Mouse (Mus musculus): ENCODE results near the gene Acvr1b.

Gene Acvr1b

GRCm38 (mm10) chr15:101197497-101198179 is 23.8 kb downstream of the Acvr1b start:
- no peak for DNase-seq (ENCODE audit: low spot score in 2 of 2)

DNA sequence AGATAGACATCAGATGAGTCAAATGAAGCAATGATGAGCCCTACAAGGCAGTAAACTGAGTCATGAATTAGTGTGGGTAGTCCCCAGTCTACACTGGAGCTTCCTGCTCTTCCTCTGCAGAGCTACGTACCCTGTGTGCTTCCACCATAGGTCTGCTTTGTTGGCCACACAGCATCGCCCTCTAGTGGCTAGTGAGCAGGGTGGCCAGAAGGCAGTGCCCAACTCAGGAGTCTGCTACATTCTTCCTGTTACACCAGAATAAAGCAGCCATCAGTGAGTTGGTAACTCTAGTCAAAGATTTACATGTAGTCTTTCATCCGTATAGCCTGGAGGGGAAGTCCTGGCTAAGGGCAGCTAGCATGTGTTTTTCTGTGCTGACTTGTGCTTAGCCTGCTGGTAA is 24.4 kb downstream of the Acvr1b start:
- DNase-seq (ENCODE audit: low spot score in 2 of 2): peak; percentile 48 to 81

GRCm38 (mm10) chr15:101198850-101199249 is 25.0 kb downstream of the Acvr1b start:
- no peak for DNase-seq (ENCODE audit: low spot score in 2 of 2)

DNA sequence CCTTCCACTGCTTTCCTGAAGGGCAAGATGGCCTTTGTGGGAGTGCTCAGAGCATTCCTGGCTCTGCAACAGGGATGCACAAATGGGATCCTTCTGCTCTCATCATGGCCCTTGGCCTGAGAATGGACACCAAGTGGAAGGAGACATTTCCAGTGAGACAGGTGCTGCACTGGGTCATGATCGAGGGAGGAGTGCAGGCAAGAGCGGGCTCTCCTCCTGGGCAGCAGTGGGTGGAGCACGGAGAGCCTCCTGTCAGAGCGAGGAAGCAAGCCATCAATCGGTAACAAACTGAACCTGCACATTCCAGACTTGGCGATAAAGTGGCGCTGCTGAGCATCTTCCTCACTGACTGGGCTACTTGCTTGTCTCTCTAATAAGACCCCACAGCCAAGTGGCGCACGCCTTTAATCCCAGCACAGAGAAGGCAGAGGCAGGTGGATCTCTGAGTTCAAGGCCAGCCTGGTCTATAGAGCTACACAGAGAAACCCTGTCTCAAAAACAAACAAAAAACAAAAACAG is 27.0 kb downstream of the Acvr1b start:
- no peak for DNase-seq (ENCODE audit: low spot score in 2 of 2)

GRCm38 (mm10) chr15:101201414-101201813 is 27.5 kb downstream of the Acvr1b start:
- DNase-seq (ENCODE audit: low spot score in 2 of 2): no peak

- DNase-seq (ENCODE audit: low spot score in 2 of 2): no peak
Measured at GRCm38 (mm10) chr15:101203673-101204072, 29.8 kb downstream of the Acvr1b start.

- no peak for DNase-seq (ENCODE audit: low spot score in 2 of 2)
Measured at GRCm38 (mm10) chr15:101204781-101205180, 30.9 kb downstream of the Acvr1b start.

DNA sequence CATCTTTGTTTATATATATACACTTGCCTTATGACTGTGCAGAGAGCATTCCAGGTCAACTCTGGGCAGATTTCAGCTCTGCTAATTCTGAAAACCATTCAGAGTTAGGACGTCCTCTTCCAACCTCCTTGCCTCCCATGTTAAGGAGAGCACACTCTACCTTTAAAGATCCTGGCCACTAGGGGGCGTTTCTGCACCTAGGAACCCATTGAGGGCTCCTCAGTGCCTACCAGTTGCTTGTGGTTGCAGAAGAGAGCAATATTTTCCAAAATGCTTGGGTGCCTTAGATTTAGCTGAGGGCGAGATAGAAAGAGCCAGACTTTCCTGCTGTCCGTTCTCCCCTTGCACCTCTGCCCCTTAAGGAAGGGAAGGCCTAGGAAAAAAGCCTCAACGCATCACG is 36.4 kb downstream of the Acvr1b start:
- peak; percentile 42 to 67 for DNase-seq (ENCODE audit: low spot score in 2 of 2)

DNA sequence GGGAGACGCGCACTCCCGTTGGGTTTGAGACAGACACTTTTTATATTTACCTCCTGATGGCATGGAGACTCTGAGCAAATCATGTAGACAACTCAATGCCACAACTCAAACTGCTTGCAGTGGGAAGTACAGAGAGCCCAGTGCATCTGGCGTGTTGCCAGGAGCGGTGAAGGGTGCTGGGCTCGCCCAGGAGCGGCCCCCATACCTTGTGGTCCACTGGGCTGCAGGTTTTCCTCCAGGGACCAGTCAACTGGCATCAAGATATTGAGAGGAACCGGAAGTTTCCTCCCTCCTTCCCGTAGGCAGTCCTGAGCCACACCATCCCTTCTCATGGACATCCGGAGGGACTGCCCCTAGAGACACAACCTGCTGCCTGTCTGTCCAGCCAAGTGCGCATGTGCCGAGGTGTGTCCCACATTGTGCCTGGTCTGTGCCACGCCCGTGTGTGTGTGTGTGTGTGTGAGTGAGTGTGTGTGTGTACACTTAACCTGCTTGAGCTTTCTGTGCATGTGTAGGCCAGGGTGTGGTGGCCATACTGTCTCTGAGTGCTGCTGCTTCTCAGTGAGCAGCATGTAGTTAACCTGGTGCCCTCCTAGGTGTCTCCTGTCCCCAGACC is 37.2 kb downstream of the Acvr1b start:
- DNase-seq (ENCODE audit: low spot score in 2 of 2): no peak

DNA sequence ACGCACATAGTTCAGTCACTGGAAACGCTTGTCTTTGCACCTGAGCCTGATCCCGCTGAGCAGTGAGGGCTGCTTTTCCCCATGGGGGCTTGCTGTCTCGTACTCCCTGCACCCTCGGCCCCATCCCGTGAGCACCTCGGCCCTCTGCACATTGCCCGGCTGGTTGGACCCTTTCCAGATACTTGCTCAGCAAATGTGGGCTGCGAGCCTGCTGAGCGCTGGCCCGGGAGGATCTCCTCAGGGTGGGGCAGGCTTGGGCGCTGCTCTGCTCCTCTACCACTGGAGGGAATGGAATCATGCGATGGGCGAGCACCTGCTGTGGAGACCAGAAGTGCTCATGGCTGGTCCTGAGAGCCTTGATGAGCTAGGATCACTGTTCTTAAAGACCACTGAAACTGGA is 38.6 kb downstream of the Acvr1b start:
- DNase-seq (ENCODE audit: low spot score in 2 of 2): no peak

GRCm38 (mm10) chr15:101215136-101215535 is 41.3 kb downstream of the Acvr1b start:
- DNase-seq (ENCODE audit: low spot score in 2 of 2): no peak

GRCm38 (mm10) chr15:101216036-101216435 is 42.2 kb downstream of the Acvr1b start:
- DNase-seq (ENCODE audit: low spot score in 2 of 2): no peak

DNA sequence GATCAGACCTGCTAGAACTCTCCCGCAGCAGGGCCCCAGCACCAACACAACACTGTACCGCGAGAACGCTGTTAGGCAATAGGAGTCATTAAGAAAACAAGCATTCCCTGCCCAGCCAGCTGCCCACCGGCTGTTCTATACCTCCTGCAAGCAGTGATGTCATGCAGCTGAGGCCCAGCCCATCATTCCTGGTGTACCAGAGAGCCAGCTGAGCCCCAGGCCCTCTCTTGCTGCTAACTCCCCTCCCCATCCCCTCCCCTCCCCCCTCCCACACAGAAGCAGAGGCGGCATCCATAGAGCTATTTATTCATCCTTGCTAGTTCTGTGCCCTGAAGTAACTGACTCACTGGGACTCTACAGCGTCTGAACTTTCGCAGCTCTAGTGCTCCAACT is 47.0 kb downstream of the Acvr1b start:
- no peak for DNase-seq (ENCODE audit: low spot score in 2 of 2)

GRCm38 (mm10) chr15:101221298-101222104 is 47.6 kb downstream of the Acvr1b start:
- peak; percentile 41 to 66 for DNase-seq (ENCODE audit: low spot score in 2 of 2)

- DNase-seq (ENCODE audit: low spot score in 2 of 2): peak; percentile 36 to 69
Measured at GRCm38 (mm10) chr15:101222897-101223482, 49.1 kb downstream of the Acvr1b start.

DNA sequence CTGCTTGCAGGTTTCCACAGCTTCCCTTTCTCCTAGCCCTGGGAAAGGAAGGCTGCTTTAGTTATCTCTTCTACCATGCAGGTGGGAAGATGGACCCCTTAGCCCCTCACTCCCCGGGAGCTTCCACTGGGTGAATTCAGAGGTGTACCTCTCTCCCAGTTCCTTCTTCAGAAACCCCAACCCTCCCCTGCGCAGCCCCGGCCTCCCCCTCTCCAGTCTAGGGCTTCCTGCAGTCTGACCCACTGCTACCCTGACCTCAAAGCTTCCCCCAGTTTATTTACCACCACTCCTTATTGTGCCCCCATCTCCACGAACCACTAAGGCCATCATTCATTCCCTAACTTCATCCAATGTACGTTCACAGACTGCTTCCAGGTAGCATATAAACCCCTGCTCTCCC is 49.7 kb downstream of the Acvr1b start:
- DNase-seq (ENCODE audit: low spot score in 2 of 2): no peak

GRCm38 (mm10) chr15:101224006-101224906 is 50.4 kb downstream of the Acvr1b start, which contains the start of gene Grasp:
Gene Grasp (plus strand): TSS chr15:101224188.
- DNase-seq (ENCODE audit: low spot score in 2 of 2): peak; percentile 71 to 84

- peak in 1 of 2 experiments; percentile 16 for DNase-seq (ENCODE audit: low spot score in 2 of 2)
Measured at GRCm38 (mm10) chr15:101224977-101225376, 51.1 kb downstream of the Acvr1b start.

GRCm38 (mm10) chr15:101227971-101228370 is 54.1 kb downstream of the Acvr1b start:
- no peak for DNase-seq (ENCODE audit: low spot score in 2 of 2)

DNA sequence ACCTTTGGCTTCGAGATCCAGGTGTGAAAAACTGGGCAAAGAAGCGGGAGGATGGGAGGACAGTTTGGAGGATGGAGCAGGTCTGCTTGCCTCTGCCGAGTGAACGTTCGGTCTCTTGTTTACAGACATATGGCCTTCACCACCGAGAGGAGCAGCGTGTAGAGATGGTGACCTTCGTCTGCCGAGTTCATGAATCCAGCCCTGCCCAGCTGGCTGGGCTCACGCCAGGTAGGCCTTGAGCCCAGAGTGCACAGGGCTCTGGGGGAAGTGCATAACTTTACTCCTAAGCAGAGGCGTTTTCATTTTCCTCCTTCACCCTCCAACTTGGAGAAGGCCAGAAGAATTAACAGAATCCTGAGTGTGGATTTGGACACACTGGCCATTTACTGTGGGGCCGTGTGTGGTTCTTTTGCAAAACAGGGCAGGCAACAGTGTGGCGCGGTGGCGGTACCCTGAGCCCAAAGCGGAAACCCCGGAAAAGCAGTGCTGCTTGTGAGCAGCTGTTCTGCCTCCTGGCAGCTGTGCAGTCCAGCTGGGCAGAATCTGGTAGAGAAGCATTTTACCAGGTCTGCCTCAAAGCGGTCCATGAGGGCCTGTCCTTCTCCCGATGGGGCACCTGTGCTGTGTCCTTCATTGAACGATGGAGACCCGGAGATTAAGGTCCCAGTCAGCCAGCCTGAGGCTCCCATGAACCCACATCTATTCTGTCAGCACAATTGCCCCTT is 55.2 kb downstream of the Acvr1b start:
- no peak for DNase-seq (ENCODE audit: low spot score in 2 of 2)

Measured in natural killer cell, adult 2 months (primary cell).